Mouse (Mus musculus) myocyte (in vitro differentiated cells): ENCODE measurements around the gene Ccdc146. TPM values are rescaled to one million over a fixed set of nuclear protein-coding genes. Genes with fewer than 3 reads are reported as not detected.

Experiments
- H3K27me3 ChIP-seq: one replicate; pipeline ENCODE4 v1.6.1; 2011; ENCODE audit not compliant: control insufficient read depth, insufficient read depth, insufficient read length
- H3K36me3 ChIP-seq: one replicate; pipeline ENCODE4 v1.6.1; 2011; ENCODE audit not compliant: control insufficient read depth, insufficient read depth
- H3K4me2 ChIP-seq: one replicate; pipeline ENCODE4 v1.6.1; 2011; ENCODE audit warnings: low read depth, control low read depth
- H3K4me3 ChIP-seq: one replicate; pipeline ENCODE4 v1.5.1; 2011; ENCODE audit warnings: mild to moderate bottlenecking, control low read depth, moderate library complexity
- H3K79me2 ChIP-seq: one replicate; pipeline ENCODE4 v1.6.1; 2011; ENCODE audit not compliant: control insufficient read depth, insufficient read depth
- H3ac ChIP-seq: one replicate; pipeline ENCODE4 v1.6.1; 2011; ENCODE audit not compliant: control insufficient read depth, insufficient read length
- CEBPB ChIP-seq: IDR thresholded peaks from 2 replicates; pipeline ENCODE4 v1.6.1; 2011; ENCODE audit warnings: mild to moderate bottlenecking, moderate library complexity; ENCODE audit not compliant: poor library complexity, insufficient read depth, severe bottlenecking
- E2F4 ChIP-seq: IDR thresholded peaks from one replicate; pipeline ENCODE4 v1.6.1; 2011; ENCODE audit warnings: mild to moderate bottlenecking, control low read depth, moderate library complexity; ENCODE audit not compliant: insufficient read depth
- MAX ChIP-seq: IDR thresholded peaks from one replicate; pipeline ENCODE4 v1.6.1; 2011; ENCODE audit warnings: low read depth, mild to moderate bottlenecking, control low read depth
- MYOD1 ChIP-seq, 3 experiments: IDR thresholded peaks; one replicate each; pipeline ENCODE4 v1.6.1; 2011; ENCODE audit warnings: control low read depth in 2 of 3, low read depth in 2 of 3, mild to moderate bottlenecking in 2 of 3, moderate library complexity in 1 of 3; ENCODE audit not compliant: insufficient read length in 2 of 3, control insufficient read depth in 1 of 3
- MYOG ChIP-seq, 3 experiments: IDR thresholded peaks; one replicate each; pipeline ENCODE4 v1.6.1; 2011; ENCODE audit warnings: control low read depth in 2 of 3, low read depth in 2 of 3, mild to moderate bottlenecking in 2 of 3; ENCODE audit not compliant: insufficient read length in 2 of 3, control insufficient read depth in 1 of 3, insufficient read depth in 1 of 3
- POLR2A ChIP-seq: IDR thresholded peaks from one replicate; pipeline ENCODE4 v1.6.1; 2011; ENCODE audit warnings: low read depth, mild to moderate bottlenecking, control low read depth, moderate library complexity; ENCODE audit not compliant: insufficient read length
- POLR2AphosphoS2 ChIP-seq: IDR thresholded peaks from one replicate; pipeline ENCODE4 v1.6.1; 2011; ENCODE audit warnings: low read depth, control low read depth; ENCODE audit not compliant: insufficient read length
- REST ChIP-seq: IDR thresholded peaks from one replicate; pipeline ENCODE4 v1.6.1; 2011; ENCODE audit warnings: mild to moderate bottlenecking, control low read depth, moderate library complexity; ENCODE audit not compliant: insufficient read depth, insufficient read length
- SRF ChIP-seq: IDR thresholded peaks from one replicate; pipeline ENCODE4 v1.6.1; 2011; ENCODE audit warnings: low read depth; ENCODE audit not compliant: control insufficient read depth, insufficient read length
- TCF12 ChIP-seq: IDR thresholded peaks from one replicate; pipeline ENCODE4 v1.6.1; 2011; ENCODE audit warnings: mild to moderate bottlenecking, control low read depth; ENCODE audit not compliant: poor library complexity, insufficient read depth, severe bottlenecking
- TCF3 ChIP-seq: IDR thresholded peaks from one replicate; pipeline ENCODE4 v1.6.1; 2011; ENCODE audit warnings: low read depth, control low read depth; ENCODE audit not compliant: insufficient read length
- USF1 ChIP-seq: IDR thresholded peaks from one replicate; pipeline ENCODE4 v1.6.1; 2011; ENCODE audit warnings: low read depth, mild to moderate bottlenecking, control low read depth, moderate library complexity
- polyA plus RNA-seq: library from polyadenylated mRNA; unstranded; fragments of >200 nt; fragmentation: generic; extraction: Trizol; gene quantifications from one replicate; pipeline ENCODE4 v1.2.1, GENCODE M21; 2012; ENCODE audit warnings: missing spikeins

The Ccdc146 gene
- polyA plus RNA-seq, 1 experiment = not detected

- Histone ChIP-seq H3K27me3 (no peaks in the 10 kb centered on the region), H3K36me3 (no peaks in the 10 kb centered on the region), H3K4me2 (no peak overlapping the region), H3K79me2 (peaks cover under 1% of the 10 kb centered on the region), H3K4me3 (no peak overlapping the region), H3ac (no peak overlapping the region)
- no peak for TF ChIP-seq POLR2AphosphoS2
- TF ChIP-seq MYOG (IDR thresholded peaks at IDR 0.05; ENCODE audit: control insufficient read depth in 1 of 3, insufficient read depth in 1 of 3, insufficient read length in 2 of 3, low read depth in 2 of 3) = no peak
- no peak for TF ChIP-seq USF1
- TF ChIP-seq SRF = no peak
- no peak for TF ChIP-seq TCF3
- no peak for TF ChIP-seq POLR2A
- no peak for TF ChIP-seq E2F4
These were observed 3.9 kb downstream of the Ccdc146 start for GRCm38 (mm10) chr5:21420609-21421008.

- Histone ChIP-seq H3K4me2 (no peak overlapping the region), H3ac (no peak overlapping the region), H3K79me2 (no peaks in the 10 kb centered on the region), H3K36me3 (no peaks in the 10 kb centered on the region), H3K27me3 (no peaks in the 10 kb centered on the region), H3K4me3 (no peak overlapping the region)
- TF ChIP-seq MYOD1 (IDR thresholded peaks at IDR 0.05; ENCODE audit: control insufficient read depth in 1 of 3, insufficient read length in 2 of 3, low read depth in 2 of 3) (no peak), POLR2AphosphoS2 (no peak), TCF3 (no peak), REST (no peak), MAX (no peak), TCF12 (no peak), CEBPB (no peak), USF1 (no peak), POLR2A (no peak), E2F4 (no peak), SRF (no peak), MYOG (IDR thresholded peaks at IDR 0.05; ENCODE audit: control insufficient read depth in 1 of 3, insufficient read depth in 1 of 3, insufficient read length in 2 of 3, low read depth in 2 of 3) (no peak)
These were observed 5.9 kb downstream of the Ccdc146 start for GRCm38 (mm10) chr5:21418613-21419012.

GRCm38 (mm10) chr5:21414116-21414820, 10.2 kb downstream of the Ccdc146 start:
- peaks cover 4% of the 10 kb centered on the region for H3K27me3 ChIP-seq
- H3K79me2 ChIP-seq = no peaks in the 10 kb centered on the region
- no peak overlapping the region for H3ac ChIP-seq
- no peaks in the 10 kb centered on the region for H3K36me3 ChIP-seq
- no peak overlapping the region for H3K4me2 ChIP-seq
- no peak overlapping the region for H3K4me3 ChIP-seq
- TF ChIP-seq MYOD1 (IDR thresholded peaks at IDR 0.05; ENCODE audit: control insufficient read depth in 1 of 3, insufficient read length in 2 of 3, low read depth in 2 of 3) = no peak
- TF ChIP-seq POLR2AphosphoS2 = no peak
- no peak for TF ChIP-seq MAX
- TF ChIP-seq POLR2A = no peak

GRCm38 (mm10) chr5:21413322-21413721, 11.2 kb downstream of the Ccdc146 start:
- TF ChIP-seq POLR2A (no peak), MAX (no peak), TCF3 (no peak), POLR2AphosphoS2 (no peak), USF1 (no peak), E2F4 (no peak), TCF12 (no peak), CEBPB (no peak), MYOG (IDR thresholded peaks at IDR 0.05; ENCODE audit: control insufficient read depth in 1 of 3, insufficient read depth in 1 of 3, insufficient read length in 2 of 3, low read depth in 2 of 3) (no peak), SRF (no peak), REST (no peak), MYOD1 (IDR thresholded peaks at IDR 0.05; ENCODE audit: control insufficient read depth in 1 of 3, insufficient read length in 2 of 3, low read depth in 2 of 3) (no peak)
- peaks cover 4% of the 10 kb centered on the region for H3K27me3 ChIP-seq
- H3K79me2 ChIP-seq = no peaks in the 10 kb centered on the region
- no peak overlapping the region for H3ac ChIP-seq
- no peak overlapping the region for H3K4me2 ChIP-seq
- no peak overlapping the region for H3K4me3 ChIP-seq
- no peaks in the 10 kb centered on the region for H3K36me3 ChIP-seq

GRCm38 (mm10) chr5:21412056-21412455, 12.4 kb downstream of the Ccdc146 start:
- H3K4me2 ChIP-seq = no peak overlapping the region
- no peaks in the 10 kb centered on the region for H3K79me2 ChIP-seq
- TF ChIP-seq E2F4 = no peak
- no peak for TF ChIP-seq REST
- no peak for TF ChIP-seq MYOD1 (IDR thresholded peaks at IDR 0.05; ENCODE audit: control insufficient read depth in 1 of 3, insufficient read length in 2 of 3, low read depth in 2 of 3)
- TF ChIP-seq TCF3 = no peak
- no peak for TF ChIP-seq SRF
- TF ChIP-seq POLR2A = no peak
- TF ChIP-seq CEBPB = no peak
- no peak overlapping the region for H3ac ChIP-seq
- no peak overlapping the region for H3K4me3 ChIP-seq
- H3K27me3 ChIP-seq = peaks cover 4% of the 10 kb centered on the region
- H3K36me3 ChIP-seq = no peaks in the 10 kb centered on the region
